ENCODE assay signal across 8 mouse cellular contexts in genomic region chr4:134923258-134924018, GRCm38 (mm10). TPM values are rescaled to one million over a fixed set of nuclear protein-coding genes. Genes with fewer than 3 reads are reported as not detected.
DNase-seq lines count a peak whose midpoint lies in the region; ATAC-seq and TF ChIP-seq lines count a peak whose summit lies in the region.

Gene Rsrp1 (plus strand): TSS chr4:134923592.

- DNase-seq in Patski (ENCODE audit: low read depth, low spot score) = peak; percentile 91
- DNase-seq in cerebellum, postnatal 14 days = peak; percentile 99
- DNase-seq in frontal cortex, postnatal 25 days (ENCODE audit: low spot score in 2 of 2) = peak; percentile 91 to 95
- peak; percentile 98 for DNase-seq in hindbrain, embryonic 14.5 days (ENCODE audit: low spot score)
- peak; percentile 94 to 97 for DNase-seq in layer of hippocampus, postnatal 36 days
- peak; percentile 98 for DNase-seq in lung, postnatal 36 days
- peak; percentile 99 for DNase-seq in retina, postnatal 1 day
- peak; percentile 92 to 97 for DNase-seq in urinary bladder, adult 18-20 months (ENCODE audit: low spot score in 2 of 2)

- in situ Hi-C loops in Patski (cut with MboI; ENCODE audit: low pct_unique_long_range_greater_than_20kb) = no loop called here

- H3K27ac ChIP-seq in hindbrain, embryonic 14.5 days = peak within 1 kb of the TSS; percentile 95

- H3K27me3 ChIP-seq in Patski = no peaks in the 10 kb centered on the region
- H3K27me3 ChIP-seq in hindbrain, embryonic 14.5 days (ENCODE audit: control insufficient read depth, insufficient read depth, low read length) = no peaks in the 10 kb centered on the region

- under 1% methylated on average over 64 of the region's 64 CpGs for WGBS in hindbrain, embryonic 14.5 days

- H3K4me1 ChIP-seq in hindbrain, embryonic 14.5 days (replicated peaks; ENCODE audit: control insufficient read depth, insufficient read depth, low read length) = peaks cover 26% of the 10 kb centered on the region

- H3K36me3 ChIP-seq in hindbrain, embryonic 14.5 days (replicated peaks; ENCODE audit: control insufficient read depth, insufficient read depth) = peaks cover 41% of the 10 kb centered on the region

- H3K4me3 ChIP-seq in hindbrain, embryonic 14.5 days (replicated peaks; ENCODE audit: low read length) = peak within 1 kb of the TSS; percentile 100

- peak; percentile 31 for ATAC-seq in Patski
- ATAC-seq in hindbrain, embryonic 14.5 days (ENCODE audit: low FRiP score) = peak; percentile 96

- CTCF ChIA-PET in Patski (lab: Charles Lee) = interaction anchor here (1.3 kb wide), 1 partner anchor 10 kb away, joined by 3 read pairs; no protein-coding TSS in a partner anchor

- peak within 1 kb of the TSS; percentile 97 for H3K4me2 ChIP-seq in hindbrain, embryonic 14.5 days (replicated peaks)

- no peaks in the 10 kb centered on the region for H3K9me3 ChIP-seq in hindbrain, embryonic 14.5 days (ENCODE audit: control insufficient read depth, low read length)

- POLR2A ChIA-PET in Patski (lab: Charles Lee) = interaction anchor here (1.0 kb wide), 1 partner anchor 9 kb away, joined by 3 read pairs; no protein-coding TSS in a partner anchor

- no peak for TF ChIP-seq CTCF in Patski (IDR thresholded peaks at IDR 0.05)

- H3K9ac ChIP-seq in hindbrain, embryonic 14.5 days = peak within 1 kb of the TSS; percentile 97

RNA-seq across cellular contexts. Expression of gene Rsrp1, which starts in this region (rescaled TPM):
- polyA plus RNA-seq in Patski (2021) = 237 TPM
- polyA plus RNA-seq in hindbrain, embryonic 14.5 days (2014; fragmentation: Nextera tagmentation; extraction: Ambion mirVana) = 405 and 417 TPM in 2 replicates
- total RNA-seq in layer of hippocampus, postnatal 36 days (2021) = 100 to 1,000 TPM; 238 to 257 TPM

Comparison
In these comparisons a context has a peak if more than half of its experiments do, and no peak if none do; other contexts are left out.
1. Peak in every context shown above with its lines: DNase-seq, ATAC-seq, H3K4me3 ChIP-seq and H3K27ac ChIP-seq.